Mouse (Mus musculus) intestine, embryonic 16.5 days (tissue): Measurements from ENCODE around the gene Gm10668. TPM values are rescaled to one million over a fixed set of nuclear protein-coding genes. Genes with fewer than 3 reads are reported as not detected.
"Not testable (repeated sequence)": the region's sequence is repeated elsewhere in the genome, so short reads cannot be mapped to it uniquely, and the experiment has no call there.

Experiments
- ATAC-seq: fragments of 200-750 bp; cut with Nextera tagmentation; 2 replicates; pipeline ENCODE4 v1.8.0; 2017; ENCODE audit warnings: moderate TSS enrichment, moderate library complexity
- H3K27ac ChIP-seq: fragments of 300-500 bp; sonication (generic); 2 replicates; pipeline ENCODE4 v1.5.1; 2014; ENCODE audit warnings: mild to moderate bottlenecking, low read length
- H3K27me3 ChIP-seq: fragments of 300-500 bp; sonication (generic); replicated peaks from 2 replicates; pipeline ENCODE4 v1.6.1; 2014; ENCODE audit warnings: low read length, control low read depth, mixed read lengths; ENCODE audit not compliant: control insufficient read depth, insufficient read depth
- H3K36me3 ChIP-seq: fragments of 300-500 bp; sonication (generic); 2 replicates; pipeline ENCODE4 v1.6.1; 2014; ENCODE audit warnings: low read length, control low read depth; ENCODE audit not compliant: control insufficient read depth, insufficient read depth
- H3K4me1 ChIP-seq: fragments of 300-500 bp; sonication (generic); 2 replicates; pipeline ENCODE4 v1.6.1; 2014; ENCODE audit warnings: low read length, control low read depth, mixed read lengths; ENCODE audit not compliant: control insufficient read depth, insufficient read depth
- H3K4me2 ChIP-seq: fragments of 300-500 bp; sonication (generic); 2 replicates; pipeline ENCODE4 v1.6.1; 2014; ENCODE audit warnings: low read depth, low read length, control low read depth
- H3K4me3 ChIP-seq: fragments of 300-500 bp; sonication (generic); 2 replicates; pipeline ENCODE4 v1.5.1; 2014; ENCODE audit warnings: mild to moderate bottlenecking, low read length
- H3K9ac ChIP-seq: fragments of 300-500 bp; sonication (generic); 2 replicates; pipeline ENCODE4 v1.6.1; 2014; ENCODE audit warnings: low read depth, low read length
- H3K9me3 ChIP-seq: fragments of 300-500 bp; sonication (generic); 2 replicates; pipeline ENCODE4 v1.6.1; 2016; ENCODE audit warnings: low read length, control low read depth; ENCODE audit not compliant: control insufficient read depth
- WGBS: fragments of 180-500 bp; shearing (Covaris S2); extraction: QIAGEN DNeasy Blood & Tissue Kit; methylation state at CpG from one replicate; pipeline ENCODE4 v1.1.7; 2014; 5-methylcytosine and 5-hydroxymethylcytosine counted together
- polyA plus RNA-seq: library from polyadenylated mRNA; unstranded; fragments of >200 nt; fragmentation: Nextera tagmentation; extraction: Ambion mirVana; gene quantifications from 2 replicates; pipeline ENCODE4 v1.2.1, GENCODE M21; 2015

Gm10668 gene
- not detected in 2 replicates for polyA plus RNA-seq

- not testable (repeated sequence) for H3K9me3 ChIP-seq, H3K4me1 ChIP-seq, ATAC-seq, H3K27ac ChIP-seq, H3K36me3 ChIP-seq, H3K4me2 ChIP-seq, H3K4me3 ChIP-seq, H3K9ac ChIP-seq, H3K27me3 ChIP-seq
- no CpG with 5 or more reads among the region's 1 CpGs for WGBS
Observed at GRCm38 (mm10) chr7:20730524-20730923, at the start of gene Gm10668. Gene Gm10668 (minus strand): TSS chr7:20730624.

- H3K27ac ChIP-seq, H3K4me3 ChIP-seq, H3K4me1 ChIP-seq, H3K9ac ChIP-seq, H3K27me3 ChIP-seq, H3K9me3 ChIP-seq, H3K4me2 ChIP-seq, H3K36me3 ChIP-seq, ATAC-seq: not testable (repeated sequence)
- WGBS = no CpG with 5 or more reads among the region's 3 CpGs
Observed at GRCm38 (mm10) chr7:20770885-20771284, 40.5 kb upstream of the Gm10668 start, which contains the start of gene Vmn1r112. Gene Vmn1r112 (plus strand): TSS chr7:20771185.

- not testable (repeated sequence) for H3K4me2 ChIP-seq, H3K27ac ChIP-seq, H3K4me1 ChIP-seq, H3K9ac ChIP-seq, H3K4me3 ChIP-seq, ATAC-seq, H3K9me3 ChIP-seq, H3K36me3 ChIP-seq, H3K27me3 ChIP-seq
- WGBS = no CpG with 5 or more reads among the region's 2 CpGs
Observed at GRCm38 (mm10) chr7:20703116-20703515, 27.3 kb downstream of the Gm10668 start, which contains the start of gene Vmn1r111. Gene Vmn1r111 (minus strand): TSS chr7:20703216.

Other genes starting within 250 kb of the Gm10668 start
- gene Vmn1r103, start 220.1 kb downstream of the Gm10668 start, polyA plus RNA-seq = not detected in 2 replicates
- not detected in 2 replicates for gene Vmn1r104, start 196.8 kb downstream of the Gm10668 start, polyA plus RNA-seq
- not detected in 2 replicates for gene Gm5726, start 184.9 kb downstream of the Gm10668 start, polyA plus RNA-seq
- gene Gm4141, start 154.4 kb downstream of the Gm10668 start, polyA plus RNA-seq = not detected in 2 replicates
- not detected in 2 replicates for gene Gm4513, start 131.6 kb downstream of the Gm10668 start, polyA plus RNA-seq
- not detected in 2 replicates for gene Vmn1r107, start 61.7 kb downstream of the Gm10668 start, polyA plus RNA-seq
- gene Vmn1r111, start 27.4 kb downstream of the Gm10668 start, polyA plus RNA-seq = not detected in 2 replicates
- not detected in 2 replicates for gene Vmn1r112, start 40.6 kb upstream of the Gm10668 start, polyA plus RNA-seq
- not detected in 2 replicates for gene Vmn1r113, start 56.7 kb upstream of the Gm10668 start, polyA plus RNA-seq
- gene Vmn1r114, start 81.6 kb upstream of the Gm10668 start, polyA plus RNA-seq = not detected in 2 replicates
- not detected in 2 replicates for gene Vmn1r115, start 114.4 kb upstream of the Gm10668 start, polyA plus RNA-seq
- gene Vmn1r116, start 141.6 kb upstream of the Gm10668 start, polyA plus RNA-seq = not detected in 2 replicates
- not detected in 2 replicates for gene Vmn1r117, start 153.5 kb upstream of the Gm10668 start, polyA plus RNA-seq
- not detected in 2 replicates for gene Vmn1r118, start 181.7 kb upstream of the Gm10668 start, polyA plus RNA-seq